Mouse (Mus musculus) hindbrain, embryonic 14.5 days (tissue): Measurements from ENCODE around the gene Ribc1. TPM values are rescaled to one million over a fixed set of nuclear protein-coding genes. Genes with fewer than 3 reads are reported as not detected.

Experiments used
- ATAC-seq: fragments of 200-750 bp; cut with Nextera tagmentation; 2 replicates; pipeline ENCODE4 v1.8.0; 2017; ENCODE audit warnings: moderate number of reproducible peaks, mild to moderate bottlenecking, moderate TSS enrichment, moderate library complexity; ENCODE audit not compliant: low FRiP score
- DNase-seq: peaks from one replicate; pipeline ENCODE4 v3.0.0-alpha.2; 2015; ENCODE audit warnings: low spot score
- H3K27ac ChIP-seq: fragments of 300-500 bp; sonication (generic); 2 replicates; pipeline ENCODE4 v1.5.1; 2014; ENCODE audit warnings: mild to moderate bottlenecking, moderate library complexity
- H3K27me3 ChIP-seq: fragments of 300-500 bp; sonication (generic); 2 replicates; pipeline ENCODE4 v1.6.1; 2014; ENCODE audit warnings: mild to moderate bottlenecking, low read length, mixed read lengths; ENCODE audit not compliant: control insufficient read depth, insufficient read depth
- H3K36me3 ChIP-seq: fragments of 300-500 bp; sonication (generic); replicated peaks from 2 replicates; pipeline ENCODE4 v1.6.1; 2014; ENCODE audit not compliant: control insufficient read depth, insufficient read depth
- H3K4me1 ChIP-seq: fragments of 300-500 bp; sonication (generic); replicated peaks from 2 replicates; pipeline ENCODE4 v1.6.1; 2014; ENCODE audit warnings: antibody characterized with exemption, low read length, mixed read lengths; ENCODE audit not compliant: control insufficient read depth, insufficient read depth
- H3K4me2 ChIP-seq: fragments of 300-500 bp; sonication (generic); replicated peaks from 2 replicates; pipeline ENCODE4 v1.6.1; 2014; ENCODE audit warnings: mild to moderate bottlenecking, moderate library complexity
- H3K4me3 ChIP-seq: fragments of 300-500 bp; sonication (generic); replicated peaks from 2 replicates; pipeline ENCODE4 v1.5.1; 2014; ENCODE audit warnings: mild to moderate bottlenecking, low read length
- H3K9ac ChIP-seq: fragments of 300-500 bp; sonication (generic); 2 replicates; pipeline ENCODE4 v1.6.1; 2014
- H3K9me3 ChIP-seq: fragments of 300-500 bp; sonication (generic); 2 replicates; pipeline ENCODE4 v1.6.1; 2016; ENCODE audit warnings: low read length; ENCODE audit not compliant: control insufficient read depth
- WGBS: fragments of 180-500 bp; shearing (Covaris S2); extraction: QIAGEN DNeasy Blood & Tissue Kit; methylation state at CpG from one replicate; pipeline ENCODE4 v1.1.7; 2014; 5-methylcytosine and 5-hydroxymethylcytosine counted together
- polyA plus RNA-seq: library from polyadenylated mRNA; unstranded; fragments of >200 nt; fragmentation: Nextera tagmentation; extraction: Ambion mirVana; gene quantifications from 2 replicates; pipeline ENCODE4 v1.2.1, GENCODE M21; 2014

The Ribc1 gene
- polyA plus RNA-seq: 0.86 and 2.6 TPM in 2 replicates

GRCm38 (mm10) chrX:152016151-152017145, at the start of gene Ribc1, which contains the start of gene Smc1a:
Ribc1 (minus strand) TSS chrX:152016295.
Smc1a (plus strand) TSS chrX:152016428.
- peak within 1 kb of the TSS; percentile 64 for H3K9ac ChIP-seq

DNA sequence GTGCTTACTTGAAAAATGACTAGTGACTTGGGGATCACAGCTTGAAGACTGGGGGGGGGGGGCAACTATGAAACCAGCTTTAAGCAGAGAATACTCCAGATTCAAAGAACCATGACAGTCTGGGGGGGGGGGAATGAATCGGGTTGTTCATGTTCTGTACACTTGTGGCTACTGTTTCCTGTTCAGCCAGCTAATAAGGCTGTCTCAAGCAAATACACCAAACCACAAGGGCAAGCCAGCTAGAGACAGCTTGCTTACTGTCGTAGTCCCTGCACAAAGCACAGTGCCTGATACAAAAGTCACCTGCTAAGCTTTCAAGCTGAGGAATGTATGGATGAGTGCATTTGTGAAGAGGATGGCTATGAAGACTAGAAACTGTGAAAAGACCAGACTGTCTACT, 49.6 kb upstream of the Ribc1 start:
- no peak overlapping the region for H3K4me3 ChIP-seq
- ATAC-seq (no peak), DNase-seq (no peak)
- H3K9me3 ChIP-seq: no peaks in the 10 kb centered on the region
- no peak overlapping the region for H3K9ac ChIP-seq
- H3K27ac ChIP-seq: no peak overlapping the region
- H3K4me1 ChIP-seq: no peaks in the 10 kb centered on the region
- no peak overlapping the region for H3K4me2 ChIP-seq
- peaks cover 13% of the 10 kb centered on the region for H3K36me3 ChIP-seq
- peaks cover 87% of the 10 kb centered on the region for H3K27me3 ChIP-seq
- WGBS: 70% methylated on average over 2 of the region's 2 CpGs

More at GRCm38 (mm10) chrX:152016151-152017145, at the start of gene Ribc1, which contains the start of gene Smc1a:
- H3K4me3 ChIP-seq: peak within 1 kb of the TSS; percentile 54
- peak within 1 kb of the TSS; percentile 90 for H3K27ac ChIP-seq
- peak within 1 kb of the TSS; percentile 56 for H3K4me2 ChIP-seq
- DNase-seq (peak; percentile 91), ATAC-seq (peak; percentile 98)
- 0 out of 2 replicates have a peak, but pooled peaks cover 4% of the 10 kb centered on the region for H3K9me3 ChIP-seq
- 17% methylated on average over 64 of the region's 64 CpGs for WGBS
- no peaks in the 10 kb centered on the region for H3K36me3 ChIP-seq
- peaks cover 7% of the 10 kb centered on the region; the same call in 1 of the 2 replicates for H3K4me1 ChIP-seq
- H3K27me3 ChIP-seq: peaks cover 49% of the 10 kb centered on the region

GRCm38 (mm10) chrX:152054094-152054493, 38.0 kb upstream of the Ribc1 start:
- Histone ChIP-seq H3K27me3 (peaks cover 82% of the 10 kb centered on the region), H3K27ac (no peak overlapping the region), H3K4me3 (no peak overlapping the region), H3K9me3 (no peaks in the 10 kb centered on the region), H3K4me2 (no peak overlapping the region), H3K9ac (no peak overlapping the region), H3K36me3 (peaks cover 8% of the 10 kb centered on the region; the same call in 1 of the 2 replicates), H3K4me1 (no peaks in the 10 kb centered on the region)
- DNase-seq (no peak), ATAC-seq (no peak)
- WGBS: 100% methylated on average over 1 of the region's 1 CpGs

DNA sequence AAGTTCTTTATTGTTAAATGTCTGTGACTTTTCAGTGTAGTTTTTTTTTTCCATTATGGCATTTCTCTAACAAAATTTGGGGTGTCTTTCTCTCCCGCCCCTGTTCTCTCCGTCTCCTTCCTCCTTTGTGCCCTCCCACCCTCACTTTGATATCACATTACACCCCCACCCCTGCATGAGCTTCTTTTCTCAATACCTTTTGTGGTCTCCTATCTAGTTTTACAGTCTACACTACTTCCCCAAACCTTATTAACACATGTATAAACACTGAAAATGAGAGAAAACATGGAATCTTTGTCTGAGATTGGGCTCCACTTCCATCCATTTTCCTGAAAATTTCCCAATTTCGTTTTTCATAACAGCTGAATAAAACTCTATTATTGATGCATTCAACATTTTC, 36.5 kb upstream of the Ribc1 start:
- no peaks in the 10 kb centered on the region for H3K4me1 ChIP-seq
- peaks cover 78% of the 10 kb centered on the region for H3K27me3 ChIP-seq
- H3K9me3 ChIP-seq: no peaks in the 10 kb centered on the region
- DNase-seq: no peak
- no peak for ATAC-seq
- WGBS: 79% methylated on average over 3 of the region's 3 CpGs
- no peak overlapping the region for H3K4me2 ChIP-seq
- peaks cover 11% of the 10 kb centered on the region for H3K36me3 ChIP-seq
- no peak overlapping the region for H3K27ac ChIP-seq
- H3K9ac ChIP-seq: no peak overlapping the region
- no peak overlapping the region for H3K4me3 ChIP-seq

DNA sequence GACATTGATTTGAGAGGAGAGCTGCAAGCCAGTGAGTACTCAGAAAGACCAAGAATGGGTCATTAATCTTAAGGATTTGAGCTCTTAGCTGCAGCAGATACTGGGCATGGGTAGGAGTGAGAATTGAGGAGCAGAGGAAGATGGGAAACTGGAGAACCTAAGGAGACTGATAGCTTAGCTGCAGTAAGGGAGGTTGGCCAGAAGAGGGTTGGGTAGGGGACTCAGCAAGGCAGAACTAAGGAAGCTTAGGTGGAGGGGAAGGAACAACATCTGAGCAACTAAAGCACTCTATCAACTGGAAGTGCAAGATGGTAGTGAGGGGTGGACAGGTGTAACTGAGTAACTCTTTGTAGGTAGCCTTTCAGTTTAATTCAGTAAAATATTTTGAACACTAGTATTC, 31.1 kb upstream of the Ribc1 start:
- no peak overlapping the region for H3K9ac ChIP-seq
- ATAC-seq: no peak
- H3K4me2 ChIP-seq: no peak overlapping the region
- H3K36me3 ChIP-seq: peaks cover 15% of the 10 kb centered on the region
- H3K27ac ChIP-seq: no peak overlapping the region
- H3K4me1 ChIP-seq: no peaks in the 10 kb centered on the region
- DNase-seq: no peak
- H3K9me3 ChIP-seq: no peaks in the 10 kb centered on the region
- H3K27me3 ChIP-seq: peaks cover 61% of the 10 kb centered on the region
- no peak overlapping the region for H3K4me3 ChIP-seq

GRCm38 (mm10) chrX:152039865-152040264, 23.8 kb upstream of the Ribc1 start:
- H3K4me3 ChIP-seq: no peak overlapping the region
- DNase-seq (no peak), ATAC-seq (no peak)
- H3K4me2 ChIP-seq: no peak overlapping the region
- no peaks in the 10 kb centered on the region for H3K9me3 ChIP-seq
- H3K9ac ChIP-seq: no peak overlapping the region
- H3K27ac ChIP-seq: no peak overlapping the region
- H3K36me3 ChIP-seq: peaks cover 36% of the 10 kb centered on the region
- peaks cover 41% of the 10 kb centered on the region for H3K27me3 ChIP-seq
- H3K4me1 ChIP-seq: no peaks in the 10 kb centered on the region

- no peak for ATAC-seq
- Histone ChIP-seq H3K9ac (no peak overlapping the region), H3K27me3 (peaks cover 44% of the 10 kb centered on the region), H3K27ac (no peak overlapping the region), H3K36me3 (no peaks in the 10 kb centered on the region), H3K4me3 (no peak overlapping the region), H3K9me3 (no peaks in the 10 kb centered on the region), H3K4me1 (peaks cover 7% of the 10 kb centered on the region; the same call in 1 of the 2 replicates), H3K4me2 (no peak overlapping the region)
- no peak for DNase-seq
- WGBS: 93% methylated on average over 2 of the region's 2 CpGs
These were observed 3.2 kb upstream of the Ribc1 start for GRCm38 (mm10) chrX:152019294-152019693.

GRCm38 (mm10) chrX:152017186-152017585, 1.1 kb upstream of the Ribc1 start:
- H3K9me3 ChIP-seq: 0 out of 2 replicates have a peak, but pooled peaks cover 4% of the 10 kb centered on the region
- H3K27ac ChIP-seq: peak overlapping the region; percentile 90; the same call in 1 of the 2 replicates
- H3K4me1 ChIP-seq: peaks cover 7% of the 10 kb centered on the region; the same call in 1 of the 2 replicates
- DNase-seq (no peak), ATAC-seq (no peak)
- 24% methylated on average over 14 of the region's 14 CpGs for WGBS
- no peaks in the 10 kb centered on the region for H3K36me3 ChIP-seq
- H3K4me3 ChIP-seq: peak overlapping the region; percentile 54
- H3K9ac ChIP-seq: peak overlapping the region; percentile 64
- peaks cover 45% of the 10 kb centered on the region for H3K27me3 ChIP-seq
- H3K4me2 ChIP-seq: peak overlapping the region; percentile 56

DNA sequence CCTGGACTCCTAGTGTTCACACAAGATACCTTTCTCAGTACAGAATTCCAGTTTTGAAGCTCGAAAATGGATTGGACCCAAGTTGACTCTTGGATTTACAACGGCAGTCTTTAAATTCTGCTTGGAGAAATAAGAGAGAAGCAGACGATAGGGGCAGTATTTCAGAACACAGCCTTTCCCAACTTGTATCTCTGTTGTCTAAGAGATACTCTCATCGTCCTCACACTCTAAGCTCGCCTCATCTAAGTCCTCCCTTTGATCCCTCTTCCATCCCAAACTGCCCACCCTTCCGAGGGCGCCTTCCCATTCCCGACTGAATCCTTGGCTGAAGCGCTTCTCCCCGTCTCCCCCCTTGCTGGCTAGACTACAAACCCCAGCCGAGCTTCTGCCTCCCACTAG, 344 bp downstream of the Ribc1 start:
- ATAC-seq: no peak; the same call in 1 of the 2 replicates
- WGBS: 9% methylated on average over 11 of the region's 11 CpGs
- H3K9ac ChIP-seq: peak overlapping the region; percentile 43

More for the DNA sequence above, 344 bp downstream of the Ribc1 start:
- Histone ChIP-seq H3K4me3 (peak overlapping the region; percentile 54), H3K4me1 (peaks cover 7% of the 10 kb centered on the region; the same call in 1 of the 2 replicates), H3K27me3 (peaks cover 53% of the 10 kb centered on the region), H3K36me3 (no peaks in the 10 kb centered on the region), H3K4me2 (peak overlapping the region; percentile 50), H3K9me3 (0 out of 2 replicates have a peak, but pooled peaks cover 4% of the 10 kb centered on the region), H3K27ac (peak overlapping the region; percentile 90)
- DNase-seq: no peak
